Mouse (Mus musculus) liver, postnatal 0 days (tissue): ENCODE data around the gene Gm20388.

Experiments
- CTCF ChIP-seq: sonication (generic); IDR thresholded peaks from 2 replicates; pipeline ENCODE4 v1.5.1; 2016; ENCODE audit warnings: antibody characterized with exemption, low read depth
- EP300 ChIP-seq: IDR thresholded peaks from 2 replicates; pipeline ENCODE4 v1.6.1; 2016; ENCODE audit warnings: antibody characterized with exemption, low read depth, mild to moderate bottlenecking

DNA sequence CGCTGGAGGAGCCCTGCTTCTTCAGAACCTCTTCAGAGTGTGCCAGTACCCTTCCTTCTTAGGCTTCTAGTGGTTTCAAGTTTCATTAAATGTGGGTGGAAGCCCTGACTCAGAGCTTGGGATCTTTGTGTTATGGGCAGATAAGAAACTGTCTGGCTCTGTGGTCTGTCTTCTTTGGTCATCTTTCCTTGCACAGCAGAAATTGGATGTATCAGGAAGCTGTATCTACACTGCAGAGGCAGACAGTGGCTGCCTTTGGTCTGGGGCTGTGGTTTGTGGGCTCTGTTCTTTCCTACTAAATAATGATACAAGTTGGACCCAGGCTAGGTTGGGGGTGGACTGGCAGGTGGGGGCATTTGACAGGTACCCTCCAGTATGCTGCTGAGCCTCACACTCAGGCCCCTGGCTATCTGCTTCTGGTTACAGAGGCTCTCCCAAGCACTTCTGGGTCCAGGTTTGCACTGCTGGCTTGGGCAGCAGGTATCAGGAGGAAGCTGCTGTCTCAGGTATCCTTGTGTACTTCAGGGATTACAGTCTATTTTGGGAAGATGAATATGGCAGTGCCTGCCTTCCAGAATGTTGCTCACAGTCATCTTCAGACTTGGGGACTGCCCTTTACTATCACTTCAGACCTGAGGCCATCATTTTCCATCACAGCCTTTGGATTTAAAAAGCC is 2045.3 kb downstream of the Gm20388 start:
- TF ChIP-seq CTCF (no peak), EP300 (peak; percentile 68; the same call in 1 of the 2 replicates)
